Mouse (Mus musculus): ENCODE data around the gene Ubr3.

The Ubr3 gene

GRCm38 (mm10) chr2:70035358-70035757 is 138.3 kb downstream of the Ubr3 start:
- DNase-seq = no peak

DNA sequence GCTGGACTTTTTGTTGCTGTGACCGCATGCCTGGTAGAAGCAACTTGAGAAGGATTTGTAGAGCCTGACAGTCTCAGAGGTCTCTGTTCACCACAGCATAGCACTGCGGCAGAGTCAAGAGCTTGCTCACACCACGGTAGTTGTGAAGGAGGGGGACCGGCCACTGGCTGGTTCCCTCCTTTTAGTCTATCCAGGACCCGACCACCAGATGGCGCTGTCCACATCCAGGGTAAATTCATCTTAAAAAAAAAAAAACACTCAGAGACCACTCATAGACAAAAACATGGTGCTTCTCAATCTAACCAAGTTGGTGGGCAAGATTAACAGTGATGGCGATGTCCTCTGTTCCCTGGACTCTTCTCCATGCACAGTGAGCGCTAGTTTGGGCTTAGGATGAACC is 140.2 kb downstream of the Ubr3 start:
- DNase-seq = no peak

DNA sequence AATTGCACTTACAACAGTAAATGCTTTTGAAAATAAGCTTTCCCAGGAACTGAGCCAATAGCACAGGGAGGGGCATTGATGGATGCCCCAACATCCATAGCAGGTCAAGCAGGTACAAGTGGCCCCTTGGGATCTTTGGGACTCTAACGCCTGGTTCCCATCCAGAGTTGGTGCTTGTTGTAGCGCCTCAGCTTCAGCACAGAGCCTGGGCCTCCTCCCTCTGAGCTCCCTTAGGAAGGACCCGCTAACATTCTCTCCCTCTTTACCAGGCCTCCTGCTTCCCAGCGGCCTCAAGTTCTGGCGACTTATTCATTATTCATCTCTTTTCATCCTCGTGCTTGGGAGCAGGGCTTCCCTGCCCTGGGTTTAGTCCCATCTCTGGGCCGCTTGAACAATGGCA is 141.7 kb downstream of the Ubr3 start, which contains the start of gene Myo3b:
Gene Myo3b (plus strand): TSS at position 375 of the 400 bp plus-strand sequence.
- DNase-seq = no peak

DNA sequence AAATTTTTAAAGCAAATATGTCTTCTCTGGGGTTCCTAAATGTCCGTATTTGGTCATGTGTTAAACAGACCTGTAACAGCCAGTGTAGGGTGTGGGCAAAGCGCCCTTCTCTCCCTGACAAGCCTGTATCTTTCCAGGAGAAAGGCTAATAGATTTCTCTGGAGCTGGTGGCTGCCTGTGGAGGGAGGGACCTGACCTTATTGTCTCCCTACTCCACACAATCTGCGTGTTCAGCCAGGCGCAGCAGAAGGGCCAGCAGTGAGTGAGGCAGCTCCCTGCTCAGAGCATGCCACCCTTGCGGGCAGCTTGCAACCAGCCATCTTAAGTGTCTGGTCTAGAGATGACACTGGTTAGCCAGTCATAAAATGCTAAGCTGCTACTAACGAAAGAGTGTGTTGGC is 147.4 kb downstream of the Ubr3 start:
- no peak for DNase-seq

GRCm38 (mm10) chr2:70047868-70048267 is 150.8 kb downstream of the Ubr3 start:
- DNase-seq = no peak

GRCm38 (mm10) chr2:70053803-70054202 is 156.8 kb downstream of the Ubr3 start:
- no peak for DNase-seq

GRCm38 (mm10) chr2:70058201-70058600 is 161.2 kb downstream of the Ubr3 start:
- DNase-seq = no peak

DNA sequence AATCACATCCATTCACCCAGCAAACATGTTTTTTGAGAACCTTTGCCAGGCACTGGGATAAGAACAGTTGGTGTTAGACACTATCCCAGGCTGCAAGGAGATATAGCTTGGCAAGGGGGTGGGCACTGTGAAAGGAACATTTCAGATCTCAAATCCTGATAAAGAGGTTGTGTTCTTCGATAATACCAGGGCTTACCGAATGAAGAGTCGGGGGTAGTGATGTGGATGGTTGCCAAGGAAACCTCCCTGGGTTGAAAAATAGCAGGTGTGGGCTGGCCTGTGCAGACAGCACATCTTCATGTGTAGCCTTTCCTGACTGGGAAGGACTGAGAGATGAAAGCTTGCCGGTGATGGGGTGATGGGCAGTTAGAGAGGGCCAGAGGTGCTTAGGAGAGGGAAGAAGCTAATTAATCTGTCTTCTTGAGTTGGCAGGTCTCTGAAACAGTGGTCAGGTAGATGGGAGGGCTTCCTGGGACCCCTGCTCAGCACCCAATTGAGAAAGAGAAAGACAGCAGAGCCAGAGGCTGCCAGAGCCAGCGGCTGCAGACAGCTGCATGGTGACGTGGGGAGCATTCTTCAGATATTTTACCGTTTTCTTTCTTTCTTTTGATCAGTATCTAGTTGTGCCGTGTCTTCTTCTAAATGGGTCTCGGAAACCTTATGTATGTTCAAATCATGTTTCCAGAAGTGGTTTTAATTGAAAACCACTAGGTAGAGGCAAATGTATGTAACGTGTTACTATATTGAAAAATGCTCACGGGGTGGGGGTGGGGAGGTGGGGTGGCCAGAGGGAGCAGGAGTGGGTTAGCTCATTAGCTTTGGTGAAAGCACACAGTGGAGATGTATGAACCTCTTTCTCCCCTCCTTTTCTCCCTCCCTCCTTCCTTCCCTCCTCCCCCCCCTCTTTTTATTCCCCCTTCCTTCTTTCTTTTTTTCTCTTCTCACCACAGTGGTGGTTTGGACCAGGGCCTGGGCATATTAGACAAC is 163.6 kb downstream of the Ubr3 start:
- DNase-seq = no peak

DNA sequence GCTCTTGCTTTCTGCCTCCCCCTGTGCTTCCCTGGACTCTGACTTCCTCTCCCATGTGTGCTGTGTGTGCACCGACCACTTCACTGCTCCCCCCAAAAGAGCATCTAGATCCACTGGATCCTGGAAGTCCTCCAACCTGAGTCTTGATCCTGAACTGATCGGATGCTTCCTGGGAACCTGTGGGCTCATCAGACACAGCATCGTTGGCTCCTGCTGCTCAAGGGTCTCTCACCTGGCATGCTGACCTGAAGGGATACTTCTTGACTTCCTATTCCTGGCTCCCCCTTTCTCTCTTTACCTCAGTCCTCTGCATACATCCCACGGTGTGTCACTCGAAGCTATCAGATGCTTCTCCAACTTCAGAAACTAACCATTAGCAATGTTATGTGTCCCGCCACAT is 168.1 kb downstream of the Ubr3 start:
- DNase-seq = no peak

DNA sequence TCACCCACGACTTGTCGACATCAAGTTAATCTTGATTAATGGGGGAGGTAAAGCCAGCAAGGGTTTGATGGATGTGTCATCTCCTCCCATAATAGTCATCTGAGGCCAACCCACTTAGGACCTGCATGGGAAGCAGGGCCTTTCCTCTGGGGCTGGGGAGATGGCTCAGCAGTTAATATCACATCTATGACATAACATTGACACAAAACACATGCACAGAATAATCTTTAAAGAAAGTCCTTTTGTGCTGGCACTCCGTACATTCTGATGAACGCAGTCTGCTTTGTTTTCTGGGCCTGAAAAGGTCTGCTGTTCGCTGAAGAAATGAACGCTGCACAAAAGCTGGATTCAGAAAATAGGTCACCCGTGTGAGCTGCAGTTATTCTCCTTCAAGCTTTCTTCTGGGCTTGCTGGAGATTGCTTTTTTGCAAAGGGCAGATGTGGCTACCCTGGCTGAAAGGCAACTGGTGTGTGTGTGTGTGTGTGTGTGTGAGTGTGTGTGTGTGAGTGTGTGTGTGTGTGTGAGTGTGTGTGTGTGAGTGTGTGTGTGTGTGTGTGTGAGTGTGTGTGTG is 168.8 kb downstream of the Ubr3 start:
- no peak for DNase-seq

DNA sequence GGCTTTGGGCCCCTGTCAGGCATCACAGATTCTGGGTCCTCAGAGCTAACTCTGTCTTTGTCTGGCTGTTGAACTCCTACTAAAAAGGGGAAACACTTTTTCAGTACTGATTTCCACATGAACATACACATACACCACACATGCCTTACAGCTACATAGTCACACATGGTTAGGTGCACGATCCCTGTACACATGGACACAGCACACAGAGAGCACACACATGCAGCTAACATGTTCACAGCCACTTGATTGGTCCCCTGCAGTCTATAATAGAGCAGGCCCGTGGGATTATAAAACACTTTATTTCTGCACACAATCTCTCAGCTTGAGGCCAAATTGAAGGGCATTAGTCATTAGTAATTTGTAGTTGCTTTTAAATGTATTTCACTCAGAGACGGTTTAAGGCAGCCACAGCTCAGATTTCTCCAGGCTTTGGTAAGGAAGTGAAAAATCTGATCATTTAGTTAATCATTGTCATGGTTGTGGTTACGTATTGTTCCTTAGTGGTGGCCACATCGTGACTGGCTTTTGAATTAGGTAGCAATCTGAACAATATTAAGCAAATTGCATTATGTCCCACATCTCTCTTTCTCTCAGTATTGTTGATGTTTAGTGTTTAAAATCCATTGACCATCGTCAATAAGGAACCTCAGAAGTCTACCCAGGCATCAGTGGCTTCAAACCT is 169.4 kb downstream of the Ubr3 start:
- DNase-seq = no peak

GRCm38 (mm10) chr2:70069861-70070260 is 172.8 kb downstream of the Ubr3 start:
- DNase-seq = no peak
